Mouse (Mus musculus) forebrain, embryonic 16.5 days (tissue): ENCODE data around the gene Scamp4. TPM values are rescaled to one million over a fixed set of nuclear protein-coding genes. Genes with fewer than 3 reads are reported as not detected.
A peak's percentile ranks its signal among the peaks of the same experiment; 100 is the strongest.
"Not testable (repeated sequence)": the region's sequence is repeated elsewhere in the genome, so short reads cannot be mapped to it uniquely, and the experiment has no call there.

Experiments
- ATAC-seq: fragments of 200-750 bp; cut with Nextera tagmentation; 2 replicates; pipeline ENCODE4 v1.8.0; 2017; ENCODE audit warnings: mild to moderate bottlenecking, moderate library complexity
- H3K27ac ChIP-seq: fragments of 300-500 bp; sonication (generic); 2 replicates; pipeline ENCODE4 v1.5.1; 2014; ENCODE audit warnings: low read length, control low read depth
- H3K27me3 ChIP-seq: fragments of 300-500 bp; sonication (generic); replicated peaks from 2 replicates; pipeline ENCODE4 v1.6.1; 2014; ENCODE audit warnings: low read length; ENCODE audit not compliant: control insufficient read depth, insufficient read depth
- H3K36me3 ChIP-seq: fragments of 300-500 bp; sonication (generic); 2 replicates; pipeline ENCODE4 v1.6.1; 2014; ENCODE audit not compliant: control insufficient read depth, insufficient read depth
- H3K4me1 ChIP-seq: fragments of 300-500 bp; sonication (generic); replicated peaks from 2 replicates; pipeline ENCODE4 v1.6.1; 2014; ENCODE audit warnings: low read length; ENCODE audit not compliant: control insufficient read depth, insufficient read depth
- H3K4me2 ChIP-seq: fragments of 300-500 bp; sonication (generic); 2 replicates; pipeline ENCODE4 v1.6.1; 2014; ENCODE audit warnings: mild to moderate bottlenecking, low read length, control low read depth
- H3K4me3 ChIP-seq: fragments of 300-500 bp; sonication (generic); replicated peaks from 2 replicates; pipeline ENCODE4 v1.5.1; 2014; ENCODE audit warnings: mild to moderate bottlenecking, low read length, control low read depth
- H3K9ac ChIP-seq: fragments of 300-500 bp; sonication (generic); replicated peaks from 2 replicates; pipeline ENCODE4 v1.6.1; 2014; ENCODE audit warnings: low read depth, low read length, control low read depth
- H3K9me3 ChIP-seq: fragments of 300-500 bp; sonication (generic); 2 replicates; pipeline ENCODE4 v1.6.1; 2016; ENCODE audit warnings: low read length; ENCODE audit not compliant: control insufficient read depth
- WGBS: fragments of 180-500 bp; shearing (Covaris S2); extraction: QIAGEN DNeasy Blood & Tissue Kit; methylation state at CpG from one replicate; pipeline ENCODE4 v1.1.7; 2014; 5-methylcytosine and 5-hydroxymethylcytosine counted together
- polyA plus RNA-seq: library from polyadenylated mRNA; unstranded; fragments of >200 nt; fragmentation: Nextera tagmentation; extraction: Ambion mirVana; gene quantifications from 2 replicates; pipeline ENCODE4 v1.2.1, GENCODE M21; 2015

The Scamp4 gene
- polyA plus RNA-seq, 1 experiment from 2014 or later, result 77.2 TPM

GRCm38 (mm10) chr10:80587305-80587657 lies 15.4 kb upstream of the Scamp4 start:
- H3K9ac ChIP-seq, result no peak overlapping the region

GRCm38 (mm10) chr10:80589127-80589878 lies 13.4 kb upstream of the Scamp4 start:
- no peak for ATAC-seq
- peak overlapping the region; percentile 91 for H3K4me3 ChIP-seq

More at GRCm38 (mm10) chr10:80587305-80587657, 15.4 kb upstream of the Scamp4 start:
- Histone ChIP-seq H3K4me2 (no peak overlapping the region), H3K27me3 (no peaks in the 10 kb centered on the region; the same call in 1 of the 2 replicates), H3K4me1 (peaks cover 23% of the 10 kb centered on the region), H3K9me3 (no peaks in the 10 kb centered on the region), H3K4me3 (no peak overlapping the region), H3K27ac (no peak overlapping the region), H3K36me3 (no peaks in the 10 kb centered on the region)
- no peak for ATAC-seq
- WGBS, result 40% methylated on average over 4 of the region's 4 CpGs

GRCm38 (mm10) chr10:80589879-80590854 lies 12.5 kb upstream of the Scamp4 start, which contains the start of gene Abhd17a:
Gene Abhd17a, minus strand, starts transcription at chr10:80590341.
- H3K36me3 ChIP-seq, result no peaks in the 10 kb centered on the region
- peak within 1 kb of the TSS; percentile 99 for H3K4me2 ChIP-seq
- peak within 1 kb of the TSS; percentile 42; the same call in 1 of the 2 replicates for H3K27ac ChIP-seq
- 1% methylated on average over 62 of the region's 73 CpGs for WGBS
- H3K27me3 ChIP-seq, result no peaks in the 10 kb centered on the region; the same call in 1 of the 2 replicates
- peak within 1 kb of the TSS; percentile 91 for H3K4me3 ChIP-seq
- H3K4me1 ChIP-seq, result peaks cover 23% of the 10 kb centered on the region
- peak; percentile 99 for ATAC-seq
- peak within 1 kb of the TSS; percentile 90 for H3K9ac ChIP-seq
- no peaks in the 10 kb centered on the region for H3K9me3 ChIP-seq

More at GRCm38 (mm10) chr10:80589127-80589878, 13.4 kb upstream of the Scamp4 start:
- Histone ChIP-seq H3K27me3 (no peaks in the 10 kb centered on the region; the same call in 1 of the 2 replicates), H3K27ac (no peak overlapping the region), H3K9me3 (no peaks in the 10 kb centered on the region), H3K4me2 (peak overlapping the region; percentile 99), H3K9ac (peak overlapping the region; percentile 90), H3K4me1 (peaks cover 23% of the 10 kb centered on the region), H3K36me3 (no peaks in the 10 kb centered on the region)
- 20% methylated on average over 12 of the region's 12 CpGs for WGBS

- Histone ChIP-seq H3K9ac (no peak overlapping the region), H3K4me1 (no peaks in the 10 kb centered on the region), H3K4me3 (no peak overlapping the region), H3K27ac (no peak overlapping the region), H3K36me3 (no peaks in the 10 kb centered on the region), H3K4me2 (no peak overlapping the region), H3K27me3 (no peaks in the 10 kb centered on the region; the same call in 1 of the 2 replicates), H3K9me3 (no peaks in the 10 kb centered on the region)
- no peak for ATAC-seq
- WGBS, result 26% methylated on average over 4 of the region's 4 CpGs
These were observed 6.4 kb upstream of the Scamp4 start for GRCm38 (mm10) chr10:80596318-80596717.

GRCm38 (mm10) chr10:80603364-80603763 lies 692 bp downstream of the Scamp4 start:
- H3K4me2 ChIP-seq, result peak overlapping the region; percentile 99
- peak overlapping the region; percentile 75 for H3K9ac ChIP-seq
- H3K4me1 ChIP-seq, result peaks cover 15% of the 10 kb centered on the region
- H3K4me3 ChIP-seq, result peak overlapping the region; percentile 89
- H3K27ac ChIP-seq, result peak overlapping the region; percentile 90
- no peaks in the 10 kb centered on the region for H3K9me3 ChIP-seq
- no peaks in the 10 kb centered on the region for H3K27me3 ChIP-seq
- WGBS, result 29% methylated on average over 7 of the region's 7 CpGs
- peaks cover 11% of the 10 kb centered on the region; the same call in 1 of the 2 replicates for H3K36me3 ChIP-seq
- ATAC-seq, result no peak

DNA sequence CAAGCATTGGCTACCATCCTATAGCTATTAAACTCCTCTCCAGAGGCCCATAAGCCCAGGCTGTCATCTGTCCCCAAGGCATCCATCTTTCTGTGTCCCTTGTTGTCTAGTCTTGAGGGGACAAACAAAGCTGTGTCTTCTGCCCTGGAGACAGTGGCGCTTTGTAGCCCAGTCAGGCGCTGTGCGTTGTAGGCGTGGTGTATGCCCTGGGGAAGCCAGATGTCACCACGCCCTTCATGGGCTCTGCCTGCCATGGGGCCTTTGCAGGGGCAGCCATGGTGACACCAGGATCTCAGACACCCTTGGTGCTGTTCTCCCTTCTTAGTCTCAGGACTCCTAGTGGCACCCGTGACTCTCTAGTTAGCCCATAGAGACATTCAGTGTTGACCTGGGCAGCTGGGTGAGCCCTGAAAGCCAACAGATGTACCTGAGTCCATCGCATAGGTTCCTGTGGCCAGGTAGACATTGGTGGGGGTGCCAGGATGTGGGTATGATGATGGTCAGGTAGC lies 1.4 kb downstream of the Scamp4 start:
- H3K36me3 ChIP-seq, result peaks cover 13% of the 10 kb centered on the region; the same call in 1 of the 2 replicates
- H3K4me1 ChIP-seq, result peaks cover 15% of the 10 kb centered on the region
- H3K27ac ChIP-seq, result no peak overlapping the region
- H3K9me3 ChIP-seq, result no peaks in the 10 kb centered on the region
- no peak overlapping the region for H3K9ac ChIP-seq
- no peaks in the 10 kb centered on the region for H3K27me3 ChIP-seq
- peak overlapping the region; percentile 99 for H3K4me2 ChIP-seq
- ATAC-seq, result no peak
- WGBS, result 92% methylated on average over 7 of the region's 7 CpGs
- no peak overlapping the region for H3K4me3 ChIP-seq

DNA sequence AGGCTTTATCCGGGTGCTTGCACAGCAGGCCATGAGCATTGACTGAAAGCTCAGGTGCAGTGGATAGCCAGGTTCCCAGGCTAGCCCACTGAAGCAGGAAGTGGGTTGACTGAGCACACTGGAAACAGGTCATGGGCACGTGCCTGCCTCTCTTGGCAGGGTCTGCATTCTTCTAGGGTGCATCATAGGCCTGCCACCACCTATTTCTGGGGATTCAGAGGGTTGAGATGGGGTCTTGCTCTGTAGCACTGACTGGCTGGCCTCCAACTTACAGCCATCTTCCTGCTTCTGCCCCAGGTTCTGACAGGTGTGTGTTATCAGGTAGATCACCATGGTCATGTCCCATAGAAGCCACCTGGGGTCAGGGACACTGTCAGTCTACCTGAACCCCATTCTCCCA lies 2.3 kb downstream of the Scamp4 start:
- H3K36me3 ChIP-seq, result peaks cover 13% of the 10 kb centered on the region; the same call in 1 of the 2 replicates
- H3K4me3 ChIP-seq, result no peak overlapping the region
- H3K4me1 ChIP-seq, result peaks cover 15% of the 10 kb centered on the region
- H3K9ac ChIP-seq, result no peak overlapping the region
- H3K27ac ChIP-seq, result no peak overlapping the region
- no peaks in the 10 kb centered on the region for H3K9me3 ChIP-seq
- H3K27me3 ChIP-seq, result no peaks in the 10 kb centered on the region
- 91% methylated on average over 2 of the region's 2 CpGs for WGBS
- H3K4me2 ChIP-seq, result no peak overlapping the region
- ATAC-seq, result no peak

- not testable (repeated sequence) for H3K27ac ChIP-seq, H3K27me3 ChIP-seq, H3K9ac ChIP-seq, H3K9me3 ChIP-seq, ATAC-seq, H3K4me3 ChIP-seq, H3K4me2 ChIP-seq
- Histone ChIP-seq H3K4me1 (peaks cover 15% of the 10 kb centered on the region), H3K36me3 (peaks cover 13% of the 10 kb centered on the region; the same call in 1 of the 2 replicates)
- WGBS, result 93% methylated on average over 3 of the region's 4 CpGs
These were observed 3.0 kb downstream of the Scamp4 start, which contains the start of gene Gm49322 for GRCm38 (mm10) chr10:80605721-80606120. Gene Gm49322, plus strand, starts transcription at chr10:80606021.
